Mouse (Mus musculus): ENCODE results near the gene Usp54. TPM values are rescaled to one million over a fixed set of nuclear protein-coding genes. Genes with fewer than 3 reads are reported as not detected.

The Usp54 gene
- total RNA-seq, 2 experiments from 2014 or later, result 3.8 to 5.1 TPM

DNA sequence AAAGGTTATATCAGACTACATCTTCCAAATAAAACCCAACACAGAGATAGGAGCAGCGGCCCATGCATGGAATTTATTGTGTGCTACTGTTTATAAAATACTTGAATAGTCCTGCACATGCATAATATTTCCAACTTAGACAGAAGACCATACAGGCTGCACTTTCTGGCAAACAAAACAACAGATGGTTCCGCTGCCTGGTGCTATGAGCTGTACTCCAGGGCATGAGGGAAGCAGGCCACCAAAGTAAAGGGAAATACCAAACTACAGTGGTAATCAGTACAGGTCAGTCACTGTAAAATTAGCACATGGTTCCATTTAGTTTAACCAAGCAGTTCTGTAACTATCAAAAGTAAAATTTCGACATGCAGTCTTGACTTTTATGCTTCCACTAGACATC is 140.9 kb downstream of the Usp54 start:
- DNase-seq, result no peak

Small RNA genes within 50 kb of the gene (microRNA-seq; reads per million reads assigned to microRNA genes)
- gene Mir6946 (ENCODE audit: borderline replicate concordance in 2 of 2), result 0 to 0.74 reads per million in 2 experiments

Other genes with a start within 250 kb of the Usp54 start
- 10 to 100 TPM; 39.9 to 48.4 TPM for gene Mrps16, start 247.4 kb downstream of the Usp54 start, total RNA-seq (2021)
- under 1 TPM; 0.24 to 0.28 TPM for gene Cfap70, start 188.8 kb downstream of the Usp54 start, total RNA-seq (2021)
- 10 to 100 TPM; 22.0 to 27.4 TPM for gene Anxa7, start 160.9 kb downstream of the Usp54 start, total RNA-seq (2021)
- gene Mss51, start 144.2 kb downstream of the Usp54 start, total RNA-seq (2021), result 10 to 100 TPM in 1 of 2 experiments, 1 to 10 TPM in 1; 3.2 to 27.2 TPM
- gene Ppp3cb, start 94.5 kb downstream of the Usp54 start, total RNA-seq (2021), result 100 to 1,000 TPM; 114 to 140 TPM
- 1,000 to 10,000 TPM; 2,514 to 2,966 TPM for gene Myoz1, start 15.5 kb upstream of the Usp54 start, total RNA-seq (2021)
- 100 to 1,000 TPM; 135 to 192 TPM for gene Synpo2l, start 27.3 kb upstream of the Usp54 start, total RNA-seq (2021)
- gene Sec24c, start 33.2 kb upstream of the Usp54 start, total RNA-seq (2021), result 10 to 100 TPM; 65.0 to 68.8 TPM
- gene Fut11, start 53.9 kb upstream of the Usp54 start, total RNA-seq (2021), result 1 to 10 TPM; 2.7 to 4.0 TPM
- 100 to 1,000 TPM; 110 to 119 TPM for gene Chchd1, start 61.9 kb upstream of the Usp54 start, total RNA-seq (2021)
- 10 to 100 TPM; 33.0 to 33.6 TPM for gene Zswim8, start 66.5 kb upstream of the Usp54 start, total RNA-seq (2021)
- 1 to 10 TPM; 6.0 to 6.6 TPM for gene Ndst2, start 93.5 kb upstream of the Usp54 start, total RNA-seq (2021)
- gene Camk2g, start 153.0 kb upstream of the Usp54 start, total RNA-seq (2021), result 100 to 1,000 TPM; 149 to 190 TPM
- gene Plau, start 195.6 kb upstream of the Usp54 start, total RNA-seq (2021), result 10 to 100 TPM; 19.1 to 19.6 TPM

All from gastrocnemius, postnatal 25 days (tissue).